Mouse (Mus musculus) embryonic fibroblast, embryonic 13.5 days (primary cell): ENCODE data around the gene Apol9a.

ENCODE experiments used
- CTCF ChIP-seq: IDR thresholded peaks from 2 replicates; pipeline ENCODE4 v1.5.1; 2011; ENCODE audit warnings: mild to moderate bottlenecking, control low read depth, low read length, moderate library complexity, borderline replicate concordance; ENCODE audit not compliant: insufficient read depth
- POLR2A ChIP-seq: IDR thresholded peaks from 2 replicates; pipeline ENCODE4 v1.6.1; 2011; ENCODE audit warnings: low read depth, mild to moderate bottlenecking, control low read depth, low read length, moderate library complexity

- TF ChIP-seq CTCF (no peak), POLR2A (no peak)
Observed at GRCm38 (mm10) chr15:77354496-77354847, 56.5 kb downstream of the Apol9a start.
